Mouse (Mus musculus): Measurements from ENCODE around the gene Myo15. TPM values are rescaled to one million over a fixed set of nuclear protein-coding genes. Genes with fewer than 3 reads are reported as not detected.

Gene Myo15
- total and polyA plus RNA-seq, 3 experiments, result 0.04 to 0.07 TPM; not detected in 1

GRCm38 (mm10) chr11:60423006-60423405 lies 46.1 kb upstream of the Myo15 start:
- peaks cover 5 to 11% of the 10 kb centered on the region in 2 experiments for H3K36me3 ChIP-seq (ENCODE audit: control insufficient read depth in 1 of 2, insufficient read depth in 2 of 2, low read length in 2 of 2)
- peaks cover 13% of the 10 kb centered on the region for H3K79me2 ChIP-seq (ENCODE audit: control insufficient read depth, insufficient read depth, low read length, poor library complexity)
- DNase-seq (ENCODE audit: low read depth, low spot score), result no peak
- H3K9me3 ChIP-seq (replicated peaks; ENCODE audit: insufficient read depth, low read length), result no peaks in the 10 kb centered on the region
- no peak for TF ChIP-seq NELFE (IDR thresholded peaks at IDR 0.05; ENCODE audit: low read depth, low read length)
- TF ChIP-seq USF1 (IDR thresholded peaks at IDR 0.05; ENCODE audit: low read depth, low read length), result no peak
- TF ChIP-seq MEF2A (IDR thresholded peaks at IDR 0.05; ENCODE audit: extremely low read depth, insufficient replicate concordance, low read depth, low read length, poor library complexity, severe bottlenecking), result no peak
- no peak for TF ChIP-seq SIN3A (IDR thresholded peaks at IDR 0.05; ENCODE audit: low read length)
- no peak for TF ChIP-seq HCFC1 (IDR thresholded peaks at IDR 0.05; ENCODE audit: low read depth, low read length)
- no peak for TF ChIP-seq EP300 (IDR thresholded peaks at IDR 0.05; ENCODE audit: low read depth in 1 of 2, low read length in 2 of 2)
- no peak for TF ChIP-seq GATA1 (IDR thresholded peaks at IDR 0.05; ENCODE audit: low read depth, low read length)
- no peak for TF ChIP-seq MXI1 (IDR thresholded peaks at IDR 0.05; ENCODE audit: low read depth, low read length)
- TF ChIP-seq MAX (IDR thresholded peaks at IDR 0.05; ENCODE audit: low read length), result no peak
- H3K27me3 ChIP-seq (ENCODE audit: control insufficient read depth in 1 of 2, insufficient read depth in 2 of 2, low read length in 2 of 2), result no peaks in the 10 kb centered on the region
- H3K4me3 ChIP-seq (ENCODE audit: control insufficient read depth in 1 of 2, insufficient read depth in 1 of 2, low read depth in 2 of 2, low read length in 2 of 2), result no peak overlapping the region
- peaks cover 4 to 15% of the 10 kb centered on the region in 2 experiments; a peak in 3 of 4 replicates for H3K4me1 ChIP-seq (ENCODE audit: control insufficient read depth in 1 of 2, insufficient read depth in 2 of 2, low read length in 2 of 2)
- no peak overlapping the region for H3K9ac ChIP-seq (ENCODE audit: control insufficient read depth, low read depth, low read length, poor library complexity, severe bottlenecking)
- no peak overlapping the region for H3K27ac ChIP-seq (ENCODE audit: control insufficient read depth, low read depth, low read length)

DNA sequence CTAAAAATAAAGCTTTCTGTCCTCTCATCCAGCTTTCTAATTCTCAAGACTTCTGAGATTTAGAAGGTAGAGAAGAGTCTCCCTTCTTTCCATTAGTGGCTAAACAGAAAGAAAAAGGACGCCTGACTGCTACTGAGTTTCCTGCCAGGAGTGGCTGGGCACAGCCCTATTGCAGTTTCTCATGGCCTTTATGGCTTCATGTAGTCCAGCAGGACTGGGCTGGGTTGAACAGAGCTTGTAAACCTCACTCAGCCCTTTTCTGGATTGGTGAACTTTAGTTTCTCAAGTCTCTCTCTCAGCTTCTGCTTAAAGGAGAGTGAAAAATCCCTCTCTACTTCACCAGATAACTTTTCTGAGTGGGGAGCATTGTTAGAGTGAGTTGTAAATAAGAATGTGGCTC lies 42.7 kb upstream of the Myo15 start:
- H3K9me3 ChIP-seq (replicated peaks; ENCODE audit: insufficient read depth, low read length), result no peaks in the 10 kb centered on the region
- H3K36me3 ChIP-seq (ENCODE audit: control insufficient read depth in 1 of 2, insufficient read depth in 2 of 2, low read length in 2 of 2), result peaks cover 5 to 10% of the 10 kb centered on the region in 2 experiments
- no peak overlapping the region for H3K9ac ChIP-seq (ENCODE audit: control insufficient read depth, low read depth, low read length, poor library complexity, severe bottlenecking)
- no peak for DNase-seq (ENCODE audit: low read depth, low spot score)
- no peaks in the 10 kb centered on the region for H3K79me2 ChIP-seq (ENCODE audit: control insufficient read depth, insufficient read depth, low read length, poor library complexity)
- no peaks in the 10 kb centered on the region for H3K27me3 ChIP-seq (ENCODE audit: control insufficient read depth in 1 of 2, insufficient read depth in 2 of 2, low read length in 2 of 2)
- H3K4me3 ChIP-seq (ENCODE audit: control insufficient read depth in 1 of 2, insufficient read depth in 1 of 2, low read depth in 2 of 2, low read length in 2 of 2), result no peak overlapping the region
- no peak overlapping the region for H3K27ac ChIP-seq (ENCODE audit: control insufficient read depth, low read depth, low read length)
- H3K4me1 ChIP-seq (ENCODE audit: control insufficient read depth in 1 of 2, insufficient read depth in 2 of 2, low read length in 2 of 2), result peaks cover 0 to 3% of the 10 kb centered on the region in 2 experiments; a peak in 1 of 4 replicates
- no peak for TF ChIP-seq MXI1 (IDR thresholded peaks at IDR 0.05; ENCODE audit: low read depth, low read length)
- TF ChIP-seq RAD21 (IDR thresholded peaks at IDR 0.05; ENCODE audit: low read depth, low read length), result no peak
- no peak for TF ChIP-seq TCF12 (IDR thresholded peaks at IDR 0.05; ENCODE audit: low read depth, low read length)
- TF ChIP-seq RCOR1 (IDR thresholded peaks at IDR 0.05; ENCODE audit: low read depth, low read length), result no peak

DNA sequence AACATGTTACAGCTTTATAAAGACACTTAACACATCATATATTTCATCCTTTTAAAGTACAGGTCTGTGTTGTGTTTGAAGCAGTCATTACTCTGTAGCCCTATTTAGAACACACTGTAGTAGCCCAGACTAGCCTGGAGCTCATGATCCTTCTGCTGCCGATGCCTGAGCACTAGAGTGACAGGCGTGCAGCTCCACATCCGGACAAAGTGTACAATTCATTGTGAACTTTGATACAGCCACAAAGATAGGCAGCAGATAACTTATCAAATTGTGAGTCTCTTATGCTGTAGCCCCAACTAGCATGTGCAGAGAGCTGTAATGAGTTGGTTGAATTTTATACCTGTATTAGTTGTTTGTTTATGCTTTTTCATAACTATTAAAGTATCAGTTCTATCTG lies 41.5 kb upstream of the Myo15 start:
- Histone ChIP-seq H3K9me3 (replicated peaks; ENCODE audit: insufficient read depth, low read length) (no peaks in the 10 kb centered on the region), H3K27me3 (ENCODE audit: control insufficient read depth in 1 of 2, insufficient read depth in 2 of 2, low read length in 2 of 2) (no peaks in the 10 kb centered on the region), H3K4me3 (ENCODE audit: control insufficient read depth in 1 of 2, insufficient read depth in 1 of 2, low read depth in 2 of 2, low read length in 2 of 2) (no peak overlapping the region), H3K4me1 (ENCODE audit: control insufficient read depth in 1 of 2, insufficient read depth in 2 of 2, low read length in 2 of 2) (no peaks in the 10 kb centered on the region), H3K79me2 (ENCODE audit: control insufficient read depth, insufficient read depth, low read length, poor library complexity) (no peaks in the 10 kb centered on the region), H3K36me3 (ENCODE audit: control insufficient read depth in 1 of 2, insufficient read depth in 2 of 2, low read length in 2 of 2) (peaks cover 0 to 12% of the 10 kb centered on the region in 2 experiments; a peak in 2 of 4 replicates), H3K27ac (ENCODE audit: control insufficient read depth, low read depth, low read length) (no peak overlapping the region), H3K9ac (ENCODE audit: control insufficient read depth, low read depth, low read length, poor library complexity, severe bottlenecking) (no peak overlapping the region)
- no peak for DNase-seq (ENCODE audit: low read depth, low spot score)
- TF ChIP-seq GABPA (IDR thresholded peaks at IDR 0.05; ENCODE audit: low read depth, low read length) (no peak), ZC3H11A (IDR thresholded peaks at IDR 0.05; ENCODE audit: low read depth, low read length) (no peak), CTCF (IDR thresholded peaks at IDR 0.05 in 2 of 3, conservative IDR thresholded peaks at IDR 0.05 in 1 of 3; ENCODE audit: control insufficient read depth in 1 of 3, insufficient read depth in 1 of 3, low read depth in 2 of 3, low read length in 3 of 3, poor library complexity in 1 of 3, severe bottlenecking in 1 of 3) (no peak), NRF1 (IDR thresholded peaks at IDR 0.05; ENCODE audit: insufficient read depth, low read depth, low read length, poor library complexity, severe bottlenecking) (no peak), ELF1 (IDR thresholded peaks at IDR 0.05; ENCODE audit: low read depth, low read length) (no peak), UBTF (IDR thresholded peaks at IDR 0.05; ENCODE audit: borderline replicate concordance, insufficient read depth, low read depth, low read length) (no peak), KAT2A (conservative IDR thresholded peaks at IDR 0.05; ENCODE audit: low read depth, low read length) (no peak), BHLHE40 (IDR thresholded peaks at IDR 0.05; ENCODE audit: borderline replicate concordance, low read depth, low read length) (no peak), NELFE (IDR thresholded peaks at IDR 0.05; ENCODE audit: low read depth, low read length) (no peak), GATA1 (IDR thresholded peaks at IDR 0.05; ENCODE audit: low read depth, low read length) (no peak), POLR2AphosphoS5 (IDR thresholded peaks at IDR 0.05; ENCODE audit: borderline replicate concordance, low read depth, low read length) (no peak), MAX (IDR thresholded peaks at IDR 0.05; ENCODE audit: low read length) (no peak), MAZ (IDR thresholded peaks at IDR 0.05; ENCODE audit: low read depth, low read length) (no peak), ZKSCAN1 (IDR thresholded peaks at IDR 0.05; ENCODE audit: low read depth, low read length) (no peak)
